Mouse (Mus musculus) neural tube, embryonic 14.5 days (tissue): ENCODE measurements around the gene Fitm2. TPM values are rescaled to one million over a fixed set of nuclear protein-coding genes. Genes with fewer than 3 reads are reported as not detected.

ENCODE experiments used
- ATAC-seq: fragments of 200-750 bp; cut with Nextera tagmentation; 2 replicates; pipeline ENCODE4 v1.8.0; 2017; ENCODE audit warnings: low read depth, mild to moderate bottlenecking, moderate TSS enrichment, moderate library complexity
- H3K27ac ChIP-seq: fragments of 300-500 bp; sonication (generic); 2 replicates; pipeline ENCODE4 v1.5.1; 2014; ENCODE audit warnings: low read depth, mild to moderate bottlenecking, control low read depth, low read length, moderate library complexity, mixed read lengths
- H3K27me3 ChIP-seq: fragments of 300-500 bp; sonication (generic); 2 replicates; pipeline ENCODE4 v1.6.1; 2014; ENCODE audit warnings: low read length; ENCODE audit not compliant: control insufficient read depth, insufficient read depth
- H3K36me3 ChIP-seq: fragments of 300-500 bp; sonication (generic); 2 replicates; pipeline ENCODE4 v1.6.1; 2014; ENCODE audit warnings: low read length, mixed read lengths; ENCODE audit not compliant: control insufficient read depth, insufficient read depth
- H3K4me1 ChIP-seq: fragments of 300-500 bp; sonication (generic); 2 replicates; pipeline ENCODE4 v1.6.1; 2014; ENCODE audit warnings: low read length; ENCODE audit not compliant: control insufficient read depth, insufficient read depth
- H3K4me2 ChIP-seq: fragments of 300-500 bp; sonication (generic); 2 replicates; pipeline ENCODE4 v1.6.1; 2014; ENCODE audit warnings: mild to moderate bottlenecking, low read depth, low read length, control low read depth
- H3K4me3 ChIP-seq: fragments of 300-500 bp; sonication (generic); 2 replicates; pipeline ENCODE4 v1.5.1; 2014; ENCODE audit warnings: low read depth, low read length, control low read depth, mixed read lengths
- H3K9ac ChIP-seq: fragments of 300-500 bp; sonication (generic); replicated peaks from 2 replicates; pipeline ENCODE4 v1.6.1; 2014; ENCODE audit warnings: low read depth, mild to moderate bottlenecking, control low read depth, low read length, mixed read lengths
- H3K9me3 ChIP-seq: fragments of 300-500 bp; sonication (generic); 2 replicates; pipeline ENCODE4 v1.6.1; 2016; ENCODE audit warnings: low read length; ENCODE audit not compliant: control insufficient read depth
- WGBS: fragments of 180-500 bp; shearing (Covaris S2); extraction: QIAGEN DNeasy Blood & Tissue Kit; methylation state at CpG from one replicate; pipeline ENCODE4 v1.1.7; 2014; 5-methylcytosine and 5-hydroxymethylcytosine counted together
- polyA plus RNA-seq: library from polyadenylated mRNA; unstranded; fragments of >200 nt; fragmentation: Nextera tagmentation; extraction: Ambion mirVana; gene quantifications from 2 replicates; pipeline ENCODE4 v1.2.1, GENCODE M21; 2014

Gene Fitm2
- polyA plus RNA-seq, 1 experiment from 2014 or later, result 16.2 TPM

- Histone ChIP-seq H3K4me1 (peaks cover 16% of the 10 kb centered on the region), H3K9me3 (no peaks in the 10 kb centered on the region), H3K9ac (no peak overlapping the region), H3K4me2 (no peak overlapping the region), H3K4me3 (no peak overlapping the region), H3K27ac (no peak overlapping the region), H3K27me3 (no peaks in the 10 kb centered on the region), H3K36me3 (peaks cover 6% of the 10 kb centered on the region)
- WGBS, result 80% methylated on average over 6 of the region's 6 CpGs
- no peak for ATAC-seq
Measured at GRCm38 (mm10) chr2:163443543-163443942, 28.9 kb downstream of the Fitm2 start.

GRCm38 (mm10) chr2:163439488-163439887 is 32.9 kb downstream of the Fitm2 start:
- H3K4me1 ChIP-seq, result peaks cover 20% of the 10 kb centered on the region
- H3K4me2 ChIP-seq, result peak overlapping the region; percentile 59
- H3K27ac ChIP-seq, result no peak overlapping the region
- H3K4me3 ChIP-seq, result peak overlapping the region; percentile 68
- H3K27me3 ChIP-seq, result no peaks in the 10 kb centered on the region
- H3K9ac ChIP-seq, result peak overlapping the region; percentile 93
- H3K9me3 ChIP-seq, result no peaks in the 10 kb centered on the region
- 80% methylated on average over 1 of the region's 1 CpGs for WGBS
- ATAC-seq, result no peak
- H3K36me3 ChIP-seq, result no peaks in the 10 kb centered on the region

GRCm38 (mm10) chr2:163438619-163439451 is 33.6 kb downstream of the Fitm2 start:
- peaks cover 20% of the 10 kb centered on the region for H3K4me1 ChIP-seq
- ATAC-seq, result peak; percentile 52
- H3K9me3 ChIP-seq, result no peaks in the 10 kb centered on the region
- peak overlapping the region; percentile 93 for H3K9ac ChIP-seq
- peak overlapping the region; percentile 80 for H3K27ac ChIP-seq
- no peaks in the 10 kb centered on the region for H3K27me3 ChIP-seq
- no peaks in the 10 kb centered on the region for H3K36me3 ChIP-seq
- H3K4me3 ChIP-seq, result peak overlapping the region; percentile 68
- WGBS, result 2% methylated on average over 30 of the region's 30 CpGs
- H3K4me2 ChIP-seq, result peak overlapping the region; percentile 59

- peak within 1 kb of the TSS; percentile 80 for H3K27ac ChIP-seq
- no peaks in the 10 kb centered on the region for H3K36me3 ChIP-seq
- H3K9me3 ChIP-seq, result no peaks in the 10 kb centered on the region
- peak within 1 kb of the TSS; percentile 68 for H3K4me3 ChIP-seq
- H3K4me2 ChIP-seq, result peak within 1 kb of the TSS; percentile 59
- ATAC-seq, result peak; percentile 87
- WGBS, result under 1% methylated on average over 18 of the region's 18 CpGs
- peaks cover 20% of the 10 kb centered on the region for H3K4me1 ChIP-seq
- peak within 1 kb of the TSS; percentile 93 for H3K9ac ChIP-seq
- H3K27me3 ChIP-seq, result no peaks in the 10 kb centered on the region
Measured at GRCm38 (mm10) chr2:163438246-163438618, 34.2 kb downstream of the Fitm2 start, which contains the start of gene Gdap1l1. Gene Gdap1l1 (plus strand): TSS chr2:163438476.

GRCm38 (mm10) chr2:163437800-163438199 is 34.6 kb downstream of the Fitm2 start:
- Histone ChIP-seq H3K36me3 (no peaks in the 10 kb centered on the region), H3K9ac (peak overlapping the region; percentile 93), H3K27ac (peak overlapping the region; percentile 80; the same call in 1 of the 2 replicates), H3K4me1 (peaks cover 20% of the 10 kb centered on the region), H3K4me3 (peak overlapping the region; percentile 68), H3K27me3 (no peaks in the 10 kb centered on the region), H3K4me2 (peak overlapping the region; percentile 59), H3K9me3 (no peaks in the 10 kb centered on the region)
- WGBS, result 35% methylated on average over 4 of the region's 4 CpGs
- ATAC-seq, result no peak

GRCm38 (mm10) chr2:163433971-163434370 is 38.5 kb downstream of the Fitm2 start:
- no peak overlapping the region for H3K4me2 ChIP-seq
- no peaks in the 10 kb centered on the region for H3K9me3 ChIP-seq
- H3K4me3 ChIP-seq, result no peak overlapping the region
- no peak overlapping the region for H3K9ac ChIP-seq
- ATAC-seq, result no peak
- no peaks in the 10 kb centered on the region for H3K36me3 ChIP-seq
- H3K27me3 ChIP-seq, result no peaks in the 10 kb centered on the region
- 27% methylated on average over 4 of the region's 4 CpGs for WGBS
- H3K27ac ChIP-seq, result no peak overlapping the region
- peaks cover 4% of the 10 kb centered on the region; the same call in 1 of the 2 replicates for H3K4me1 ChIP-seq

GRCm38 (mm10) chr2:163431289-163431688 is 41.1 kb downstream of the Fitm2 start:
- no peaks in the 10 kb centered on the region for H3K27me3 ChIP-seq
- H3K4me3 ChIP-seq, result no peak overlapping the region
- no peak for ATAC-seq

GRCm38 (mm10) chr2:163428346-163429011 is 44.0 kb downstream of the Fitm2 start:
- WGBS, result 51% methylated on average over 4 of the region's 4 CpGs
- Histone ChIP-seq H3K4me3 (no peak overlapping the region), H3K27me3 (no peaks in the 10 kb centered on the region), H3K36me3 (no peaks in the 10 kb centered on the region), H3K27ac (no peak overlapping the region), H3K9me3 (no peaks in the 10 kb centered on the region), H3K4me1 (no peaks in the 10 kb centered on the region), H3K9ac (no peak overlapping the region), H3K4me2 (no peak overlapping the region)
- no peak for ATAC-seq

More at GRCm38 (mm10) chr2:163431289-163431688, 41.1 kb downstream of the Fitm2 start:
- no peak overlapping the region for H3K9ac ChIP-seq
- H3K4me2 ChIP-seq, result no peak overlapping the region
- H3K9me3 ChIP-seq, result no peaks in the 10 kb centered on the region
- 89% methylated on average over 9 of the region's 9 CpGs for WGBS
- H3K27ac ChIP-seq, result no peak overlapping the region
- no peaks in the 10 kb centered on the region for H3K36me3 ChIP-seq
- H3K4me1 ChIP-seq, result no peaks in the 10 kb centered on the region

- no peak for ATAC-seq
- H3K9me3 ChIP-seq, result no peaks in the 10 kb centered on the region
- H3K4me3 ChIP-seq, result no peak within 1 kb of the TSS
- no peak within 1 kb of the TSS for H3K4me2 ChIP-seq
- no peaks in the 10 kb centered on the region for H3K36me3 ChIP-seq
- 79% methylated on average over 6 of the region's 6 CpGs for WGBS
- no peak within 1 kb of the TSS for H3K27ac ChIP-seq
- peaks cover 10% of the 10 kb centered on the region for H3K4me1 ChIP-seq
- no peaks in the 10 kb centered on the region for H3K27me3 ChIP-seq
- no peak within 1 kb of the TSS for H3K9ac ChIP-seq
Measured at GRCm38 (mm10) chr2:163424597-163424996, 47.8 kb downstream of the Fitm2 start, which contains the start of gene Oser1. Gene Oser1 (minus strand): TSS chr2:163424697.
